Mouse (Mus musculus): Measurements from ENCODE around the gene Tpra1. TPM values are rescaled to one million over a fixed set of nuclear protein-coding genes. Genes with fewer than 3 reads are reported as not detected.

Tpra1 gene
- polyA plus RNA-seq (2015; fragmentation: Nextera tagmentation; extraction: Ambion mirVana) = 56.3 and 61.7 TPM in 2 replicates

GRCm38 (mm10) chr6:88901947-88902820 lies at the start of gene Tpra1:
Tpra1 (plus strand) TSS chr6:88902251.

DNA sequence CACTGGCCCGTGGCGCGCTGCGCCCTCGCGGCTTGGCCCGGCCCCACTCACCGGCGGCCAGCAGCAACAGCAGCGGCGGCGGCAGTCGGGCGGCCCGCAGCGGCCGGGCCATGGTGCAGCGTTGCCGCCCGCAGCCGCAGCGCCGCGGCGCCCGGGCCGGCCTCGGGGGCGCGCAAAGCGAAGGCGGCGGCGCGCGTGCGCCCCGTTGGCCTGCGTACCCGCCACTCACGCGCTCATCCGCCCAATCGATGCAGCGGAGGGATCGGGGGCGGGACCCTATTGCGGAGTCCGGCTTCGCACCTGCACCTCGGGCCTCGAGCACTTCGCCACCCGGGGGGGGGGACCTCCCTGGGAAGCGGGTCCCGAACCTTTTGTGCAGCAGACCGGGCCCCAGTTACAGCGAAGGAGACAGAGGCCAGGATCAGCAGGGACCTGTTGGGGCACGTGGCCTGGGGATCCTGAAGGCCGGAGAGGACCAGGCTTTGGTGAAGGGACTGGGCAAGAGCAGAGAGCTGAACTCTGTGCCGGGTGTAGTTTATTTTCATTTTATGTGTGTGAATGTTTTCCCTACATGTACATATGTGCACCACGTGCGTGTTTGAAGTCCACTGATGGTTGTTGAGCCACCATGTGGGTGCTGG lies 27.1 kb upstream of the Tpra1 start, which contains the start of gene Podxl2:
Gene Podxl2, minus strand, starts transcription at position 177 of the 641 bp plus-strand sequence.

DNA sequence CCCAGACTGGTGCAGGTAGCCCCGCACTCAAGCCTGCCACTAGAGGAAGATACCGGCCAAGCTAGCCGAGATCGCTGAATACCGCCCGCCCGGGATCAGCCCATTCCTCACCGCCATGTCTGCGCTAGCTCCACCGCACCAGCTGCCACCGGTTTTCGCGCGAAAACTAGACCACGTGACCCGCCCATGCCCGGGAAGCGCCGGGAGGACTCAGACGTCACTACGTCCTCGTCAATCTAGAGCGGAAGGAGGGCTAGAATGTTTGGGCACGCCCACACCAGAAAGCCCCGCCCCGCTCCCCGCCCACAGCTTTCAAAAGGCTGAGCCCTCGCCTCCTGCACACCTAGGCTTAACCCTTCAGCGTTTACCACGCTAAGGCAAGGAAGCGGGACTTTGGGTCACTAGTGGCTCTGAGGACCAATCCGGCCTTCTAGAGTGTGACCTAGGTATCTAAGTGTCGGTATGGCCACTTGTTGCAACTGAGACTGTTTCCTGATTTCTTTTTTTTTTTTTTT lies 3.5 kb upstream of the Tpra1 start, which contains the start of gene Mcm2:
Gene Mcm2, minus strand, starts transcription at position 247 of the 515 bp plus-strand sequence.

Other genes starting within 250 kb of the Tpra1 start
- gene Mgll, start 177.8 kb upstream of the Tpra1 start, polyA plus RNA-seq (2015; fragmentation: Nextera tagmentation; extraction: Ambion mirVana) = 105 and 111 TPM in 2 replicates
- gene Abtb1, start 60.3 kb upstream of the Tpra1 start, polyA plus RNA-seq (2015; fragmentation: Nextera tagmentation; extraction: Ambion mirVana) = 77.5 and 88.3 TPM in 2 replicates
- gene Podxl2, start 27.2 kb upstream of the Tpra1 start, polyA plus RNA-seq (2015; fragmentation: Nextera tagmentation; extraction: Ambion mirVana) = 11.8 and 20.1 TPM in 2 replicates
- gene Mcm2, start 3.5 kb upstream of the Tpra1 start, polyA plus RNA-seq (2015; fragmentation: Nextera tagmentation; extraction: Ambion mirVana) = 125 and 144 TPM in 2 replicates

Measured in spleen, postnatal 0 days (tissue).